Mouse (Mus musculus) granulocyte monocyte progenitor cell, adult 5-6 weeks (primary cell): Measurements from ENCODE around the gene Mfsd12. TPM values are rescaled to one million over a fixed set of nuclear protein-coding genes. Genes with fewer than 3 reads are reported as not detected.

Experiments
- ATAC-seq: replicated peaks from 2 replicates; pipeline ENCODE4 v1.8.0; 2016; ENCODE audit warnings: mild to moderate bottlenecking, moderate TSS enrichment, inconsistent platforms; ENCODE audit not compliant: poor library complexity, severe bottlenecking
- total RNA-seq, 2 experiments: library from RNA; stranded (forward) in 1 of 2; stranded (reverse) in 1 of 2; fragments of 200-712, 200-1000 nt in 1 of 2; fragments of >200 nt in 1 of 2; fragmentation: Nextera tagmentation in 1 of 2; gene quantifications; 2 replicates each; pipeline ENCODE4 v1.2.3; 2014 to 2017

The Mfsd12 gene
- total RNA-seq, 2 experiments from 2014 or later = 10.8 to 12.0 TPM

DNA sequence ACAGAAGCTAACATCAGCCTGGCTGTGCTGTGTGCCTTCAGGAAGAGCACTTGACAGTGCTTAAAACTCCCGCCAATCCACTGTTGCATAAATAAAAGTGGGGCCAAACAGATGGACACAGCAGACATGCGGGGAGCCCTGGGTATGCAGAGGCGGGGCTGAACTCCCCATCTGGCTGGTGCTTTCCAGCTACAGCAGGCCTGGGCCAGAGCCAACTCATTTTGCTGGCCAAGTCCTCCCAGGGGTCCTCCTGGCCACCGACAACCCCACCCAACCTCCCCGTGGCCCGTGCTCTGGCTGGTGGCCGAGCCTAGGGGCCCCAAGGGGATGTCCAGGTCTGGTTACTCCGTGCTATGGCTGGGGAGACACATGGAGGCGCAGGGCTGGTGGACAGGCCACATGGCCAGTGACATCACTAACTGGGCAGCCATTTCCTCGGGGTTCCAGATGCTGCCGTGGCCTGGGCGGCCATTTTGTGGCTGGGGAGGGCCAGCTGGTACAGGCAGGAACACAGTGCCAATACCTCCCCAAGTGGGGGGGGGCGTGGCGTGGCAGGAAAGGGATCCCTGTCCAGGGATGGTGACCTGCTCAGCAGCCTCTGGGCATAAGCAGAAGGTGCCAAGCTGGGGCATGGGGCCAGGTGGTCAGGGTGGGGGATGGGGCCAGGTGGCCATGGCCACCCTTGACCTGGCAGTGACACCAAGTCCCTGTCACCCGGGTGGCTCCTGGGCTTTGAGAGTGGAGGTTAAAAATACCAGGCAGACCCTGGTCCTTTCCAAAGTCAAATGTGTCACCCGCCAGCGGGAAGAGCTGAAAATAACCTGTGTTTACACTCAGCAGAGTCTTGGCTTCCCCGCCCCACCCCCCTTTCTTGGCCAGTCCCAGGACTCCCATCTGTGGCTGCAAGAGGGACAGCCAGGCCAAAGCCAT is 54.4 kb downstream of the Mfsd12 start:
- no peak for ATAC-seq

DNA sequence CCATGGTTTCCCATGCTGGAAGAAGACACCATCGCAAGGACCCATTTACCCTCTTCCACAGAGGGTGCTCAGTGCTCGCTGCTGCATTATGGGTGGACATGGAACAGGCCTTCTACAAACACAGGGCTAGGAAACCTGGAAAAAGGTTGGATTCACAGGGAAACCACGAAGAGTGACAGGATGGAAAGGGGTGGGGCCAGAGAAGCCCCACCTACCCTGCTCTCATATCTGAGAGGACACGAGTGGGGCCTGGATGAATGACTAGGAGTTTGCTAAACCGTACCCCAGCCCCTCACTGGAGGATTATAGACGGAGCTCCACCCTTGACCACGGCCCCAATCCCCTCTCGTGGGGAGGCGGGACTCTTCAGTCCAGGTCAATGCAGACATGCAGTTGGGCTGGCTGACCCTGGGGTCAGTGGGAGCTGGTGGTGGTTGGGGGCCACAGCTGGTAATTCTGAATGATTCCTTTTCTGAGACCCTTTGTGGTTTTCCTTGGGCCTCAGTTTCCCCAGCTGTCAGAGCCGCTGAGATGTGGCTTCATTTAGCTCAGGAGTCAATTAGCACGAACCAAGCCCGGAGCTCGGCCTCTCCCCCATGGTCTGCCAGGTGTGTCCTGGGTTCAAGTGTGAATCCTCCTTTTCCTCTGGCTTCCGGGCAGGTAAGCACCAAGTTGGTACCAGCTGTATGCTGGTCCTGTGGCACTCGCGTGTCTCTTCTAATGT is 55.5 kb downstream of the Mfsd12 start:
- ATAC-seq = no peak

GRCm38 (mm10) chr10:81413310-81414261 is 56.3 kb downstream of the Mfsd12 start:
- ATAC-seq = peak; percentile 64

- no peak for ATAC-seq
Measured at GRCm38 (mm10) chr10:81414682-81415081, 57.4 kb downstream of the Mfsd12 start.

- no peak for ATAC-seq
Measured at GRCm38 (mm10) chr10:81415146-81415545, 57.9 kb downstream of the Mfsd12 start.

Other genes starting within 250 kb of the Mfsd12 start
Only the 30 nearest of the 33 such genes appear.
- 6.3 and 22.9 TPM in 2 replicates for gene Pias4, start 189.6 kb upstream of the Mfsd12 start, total RNA-seq (2014; fragmentation: Nextera tagmentation)
- gene Pias4, start 189.6 kb upstream of the Mfsd12 start, total RNA-seq (2017) = 7.8 and 8.1 TPM in 2 replicates
- 843 and 1,029 TPM in 2 replicates for gene Eef2, start 180.9 kb upstream of the Mfsd12 start, total RNA-seq (2014; fragmentation: Nextera tagmentation)
- 1,504 and 1,576 TPM in 2 replicates for gene Eef2, start 180.9 kb upstream of the Mfsd12 start, total RNA-seq (2017)
- gene Dapk3, start 174.5 kb upstream of the Mfsd12 start, total RNA-seq (2014; fragmentation: Nextera tagmentation) = 25.7 and 40.8 TPM in 2 replicates
- 20.5 and 33.0 TPM in 2 replicates for gene Dapk3, start 174.5 kb upstream of the Mfsd12 start, total RNA-seq (2017)
- not detected in 2 replicates for gene 4930442H23Rik, start 173.6 kb upstream of the Mfsd12 start, total RNA-seq (2014; fragmentation: Nextera tagmentation)
- gene 4930442H23Rik, start 173.6 kb upstream of the Mfsd12 start, total RNA-seq (2017) = not detected in 2 replicates
- not detected in 2 replicates for gene Nmrk2, start 155.4 kb upstream of the Mfsd12 start, total RNA-seq (2014; fragmentation: Nextera tagmentation)
- not detected in 2 replicates for gene Nmrk2, start 155.4 kb upstream of the Mfsd12 start, total RNA-seq (2017)
- not detected in 2 replicates for gene Atcay, start 126.7 kb upstream of the Mfsd12 start, total RNA-seq (2014; fragmentation: Nextera tagmentation)
- gene Atcay, start 126.7 kb upstream of the Mfsd12 start, total RNA-seq (2017) = not detected in 2 replicates
- not detected in 2 replicates for gene Zfr2, start 124.3 kb upstream of the Mfsd12 start, total RNA-seq (2014; fragmentation: Nextera tagmentation)
- 0.13 TPM in 1 of 2 replicates, not detected in the other for gene Zfr2, start 124.3 kb upstream of the Mfsd12 start, total RNA-seq (2017)
- gene Matk, start 104.6 kb upstream of the Mfsd12 start, total RNA-seq (2014; fragmentation: Nextera tagmentation) = 16.8 and 35.6 TPM in 2 replicates
- 39.1 and 43.9 TPM in 2 replicates for gene Matk, start 104.6 kb upstream of the Mfsd12 start, total RNA-seq (2017)
- 94.0 and 105 TPM in 2 replicates for gene Mrpl54, start 90.6 kb upstream of the Mfsd12 start, total RNA-seq (2014; fragmentation: Nextera tagmentation)
- 161 and 185 TPM in 2 replicates for gene Mrpl54, start 90.6 kb upstream of the Mfsd12 start, total RNA-seq (2017)
- 19.7 and 29.1 TPM in 2 replicates for gene Apba3, start 90.5 kb upstream of the Mfsd12 start, total RNA-seq (2014; fragmentation: Nextera tagmentation)
- gene Apba3, start 90.5 kb upstream of the Mfsd12 start, total RNA-seq (2017) = 14.2 and 19.9 TPM in 2 replicates
- 1.0 and 8.4 TPM in 2 replicates for gene Tjp3, start 65.9 kb upstream of the Mfsd12 start, total RNA-seq (2014; fragmentation: Nextera tagmentation)
- gene Tjp3, start 65.9 kb upstream of the Mfsd12 start, total RNA-seq (2017) = 1.3 and 6.2 TPM in 2 replicates
- gene Pip5k1c, start 64.5 kb upstream of the Mfsd12 start, total RNA-seq (2014; fragmentation: Nextera tagmentation) = 32.4 and 42.7 TPM in 2 replicates
- gene Pip5k1c, start 64.5 kb upstream of the Mfsd12 start, total RNA-seq (2017) = 24.7 and 32.7 TPM in 2 replicates
- 16.2 and 16.3 TPM in 2 replicates for gene Cactin, start 36.4 kb upstream of the Mfsd12 start, total RNA-seq (2014; fragmentation: Nextera tagmentation)
- gene Cactin, start 36.4 kb upstream of the Mfsd12 start, total RNA-seq (2017) = 19.4 and 26.5 TPM in 2 replicates
- gene Tbxa2r, start 28.8 kb upstream of the Mfsd12 start, total RNA-seq (2014; fragmentation: Nextera tagmentation) = not detected in 2 replicates
- gene Tbxa2r, start 28.8 kb upstream of the Mfsd12 start, total RNA-seq (2017) = 0.09 TPM in 1 of 2 replicates, not detected in the other
- not detected in 2 replicates for gene Gipc3, start 14.2 kb upstream of the Mfsd12 start, total RNA-seq (2014; fragmentation: Nextera tagmentation)
- gene Gipc3, start 14.2 kb upstream of the Mfsd12 start, total RNA-seq (2017) = not detected in 2 replicates
- 19.1 and 43.4 TPM in 2 replicates for gene Hmg20b, start 7.0 kb upstream of the Mfsd12 start, total RNA-seq (2014; fragmentation: Nextera tagmentation)
- 29.8 and 35.5 TPM in 2 replicates for gene Hmg20b, start 7.0 kb upstream of the Mfsd12 start, total RNA-seq (2017)
- gene 4930404N11Rik, start 8.3 kb downstream of the Mfsd12 start, total RNA-seq (2014; fragmentation: Nextera tagmentation) = not detected in 2 replicates
- 0.10 and 0.26 TPM in 2 replicates for gene 4930404N11Rik, start 8.3 kb downstream of the Mfsd12 start, total RNA-seq (2017)
- gene Fzr1, start 21.0 kb downstream of the Mfsd12 start, total RNA-seq (2014; fragmentation: Nextera tagmentation) = 14.8 and 17.0 TPM in 2 replicates
- 13.5 and 15.3 TPM in 2 replicates for gene Fzr1, start 21.0 kb downstream of the Mfsd12 start, total RNA-seq (2017)
- 12.2 and 34.9 TPM in 2 replicates for gene Dohh, start 26.9 kb downstream of the Mfsd12 start, total RNA-seq (2014; fragmentation: Nextera tagmentation)
- 41.8 and 46.2 TPM in 2 replicates for gene Dohh, start 26.9 kb downstream of the Mfsd12 start, total RNA-seq (2017)
- gene Gm48551, start 27.0 kb downstream of the Mfsd12 start, total RNA-seq (2014; fragmentation: Nextera tagmentation) = 4.0 TPM in 1 of 2 replicates, not detected in the other
- gene Gm48551, start 27.0 kb downstream of the Mfsd12 start, total RNA-seq (2017) = 0.30 TPM in 1 of 2 replicates, not detected in the other
- gene Gm48552, start 31.5 kb downstream of the Mfsd12 start, total RNA-seq (2014; fragmentation: Nextera tagmentation) = 2.2 TPM in 1 of 2 replicates, not detected in the other
- not detected in 2 replicates for gene Gm48552, start 31.5 kb downstream of the Mfsd12 start, total RNA-seq (2017)
- gene Smim24, start 35.6 kb downstream of the Mfsd12 start, total RNA-seq (2014; fragmentation: Nextera tagmentation) = 37.5 and 43.6 TPM in 2 replicates
- 11.5 and 13.3 TPM in 2 replicates for gene Smim24, start 35.6 kb downstream of the Mfsd12 start, total RNA-seq (2017)
- 39.6 and 41.7 TPM in 2 replicates for gene Nfic, start 98.1 kb downstream of the Mfsd12 start, total RNA-seq (2014; fragmentation: Nextera tagmentation)
- gene Nfic, start 98.1 kb downstream of the Mfsd12 start, total RNA-seq (2017) = 5.3 and 10.5 TPM in 2 replicates
- gene Celf5, start 125.2 kb downstream of the Mfsd12 start, total RNA-seq (2014; fragmentation: Nextera tagmentation) = not detected in 2 replicates
- gene Celf5, start 125.2 kb downstream of the Mfsd12 start, total RNA-seq (2017) = not detected in 2 replicates
- gene Ncln, start 138.9 kb downstream of the Mfsd12 start, total RNA-seq (2014; fragmentation: Nextera tagmentation) = 124 and 140 TPM in 2 replicates
- gene Ncln, start 138.9 kb downstream of the Mfsd12 start, total RNA-seq (2017) = 83.1 and 128 TPM in 2 replicates
- gene S1pr4, start 142.6 kb downstream of the Mfsd12 start, total RNA-seq (2014; fragmentation: Nextera tagmentation) = 7.8 and 10.5 TPM in 2 replicates
- gene S1pr4, start 142.6 kb downstream of the Mfsd12 start, total RNA-seq (2017) = 7.0 and 9.2 TPM in 2 replicates
- gene Gna15, start 166.7 kb downstream of the Mfsd12 start, total RNA-seq (2014; fragmentation: Nextera tagmentation) = 30.0 and 31.7 TPM in 2 replicates
- 23.8 and 34.6 TPM in 2 replicates for gene Gna15, start 166.7 kb downstream of the Mfsd12 start, total RNA-seq (2017)
- gene Gna11, start 187.7 kb downstream of the Mfsd12 start, total RNA-seq (2014; fragmentation: Nextera tagmentation) = 17.0 and 25.7 TPM in 2 replicates
- gene Gna11, start 187.7 kb downstream of the Mfsd12 start, total RNA-seq (2017) = 4.9 and 6.4 TPM in 2 replicates
- gene Aes, start 202.0 kb downstream of the Mfsd12 start, total RNA-seq (2014; fragmentation: Nextera tagmentation) = 216 and 220 TPM in 2 replicates
- 151 and 250 TPM in 2 replicates for gene Aes, start 202.0 kb downstream of the Mfsd12 start, total RNA-seq (2017)
- gene Tle2, start 217.1 kb downstream of the Mfsd12 start, total RNA-seq (2014; fragmentation: Nextera tagmentation) = 4.4 and 5.0 TPM in 2 replicates
- 0.17 and 2.4 TPM in 2 replicates for gene Tle2, start 217.1 kb downstream of the Mfsd12 start, total RNA-seq (2017)